Mouse (Mus musculus) B cell, adult 62 days (primary cell): Measurements from ENCODE around the gene Acvrl1. TPM values are rescaled to one million over a fixed set of nuclear protein-coding genes. Genes with fewer than 3 reads are reported as not detected.

Experiments used
- total RNA-seq: library from RNA; stranded (reverse); gene quantifications from 4 replicates; pipeline ENCODE4 v1.2.4, GENCODE M21; 2023

Acvrl1 gene
- total RNA-seq: 0.82 to 2.9 TPM (median 1.9 TPM) in 4 replicates

DNA sequence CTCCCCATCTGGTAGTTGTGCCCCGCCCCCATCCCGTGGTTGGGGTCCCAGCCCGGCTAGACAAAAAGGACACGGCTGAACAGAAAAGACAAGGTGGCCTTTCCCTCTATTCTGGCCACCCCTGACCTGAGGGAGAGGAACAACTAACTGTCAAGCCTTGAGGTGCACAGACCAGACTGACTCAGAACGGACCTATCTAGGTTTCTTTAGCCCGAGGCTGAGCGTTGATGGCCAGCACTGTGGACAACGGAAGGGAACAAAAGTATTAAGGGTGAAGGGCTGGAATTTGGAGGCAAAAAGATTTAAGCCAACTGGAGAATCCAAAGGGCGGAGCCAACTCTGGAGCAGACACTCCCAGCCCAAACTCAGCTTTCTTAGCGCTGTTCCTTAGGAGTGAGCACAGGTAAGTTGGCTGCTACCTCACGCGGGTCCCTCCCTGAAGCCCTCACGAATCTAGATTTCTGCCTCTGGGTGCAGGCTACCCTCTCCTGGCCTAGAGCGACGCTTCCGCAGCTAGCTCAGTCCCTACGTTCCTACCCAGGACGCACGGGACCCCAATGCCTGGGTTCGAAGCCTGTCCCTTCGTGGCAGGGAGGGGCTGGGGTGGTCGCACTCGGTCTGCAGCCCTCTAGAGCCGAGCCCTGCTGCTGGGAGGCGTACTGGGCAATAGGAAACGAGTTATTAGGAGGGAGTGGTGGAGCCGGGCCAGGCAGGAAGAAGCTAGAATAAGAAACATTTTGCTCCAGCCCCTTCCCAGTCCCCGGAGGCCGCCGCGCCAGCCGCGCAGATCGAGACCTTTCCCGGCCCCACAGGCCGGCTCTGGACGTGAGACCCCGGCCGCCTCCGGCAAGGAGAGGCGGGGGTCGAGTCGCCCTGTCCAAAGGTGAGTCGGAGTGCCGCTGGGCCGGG lies at the start of gene Acvrl1:
Gene Acvrl1 (plus strand): TSS at position 342 of the 909 bp plus-strand sequence.

DNA sequence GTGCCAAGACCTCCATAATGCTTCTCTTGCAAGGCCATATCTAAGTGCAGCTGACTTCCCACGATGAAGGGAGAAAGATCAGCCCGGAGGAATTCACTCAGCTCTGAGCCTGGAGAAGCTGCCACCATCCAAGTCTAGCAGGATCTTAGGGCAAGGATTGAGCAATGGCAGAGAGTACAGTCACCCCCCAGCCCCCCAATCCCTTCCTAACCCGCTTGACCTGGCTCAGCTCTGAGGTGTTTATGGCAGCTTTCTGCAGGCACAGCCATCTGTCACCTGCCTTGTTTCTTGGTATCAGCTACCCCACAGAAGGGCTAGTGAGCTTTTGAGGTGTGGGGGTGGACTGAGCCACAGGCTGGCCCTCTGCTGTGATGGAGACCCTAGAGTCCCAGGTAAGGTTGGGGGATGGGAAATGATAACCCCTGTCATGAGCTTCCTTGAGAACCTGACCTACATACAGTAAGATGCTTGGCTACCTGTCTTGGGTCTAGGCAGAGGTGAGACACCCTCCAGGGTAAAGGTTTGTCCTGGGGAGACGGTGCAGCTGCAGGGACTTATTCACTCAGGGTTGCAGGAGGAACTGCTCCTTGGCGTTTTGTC lies 12.7 kb upstream of the Acvrl1 start, which contains the start of gene Ankrd33:
Gene Ankrd33 (plus strand): TSS at position 245 of the 600 bp plus-strand sequence.

DNA sequence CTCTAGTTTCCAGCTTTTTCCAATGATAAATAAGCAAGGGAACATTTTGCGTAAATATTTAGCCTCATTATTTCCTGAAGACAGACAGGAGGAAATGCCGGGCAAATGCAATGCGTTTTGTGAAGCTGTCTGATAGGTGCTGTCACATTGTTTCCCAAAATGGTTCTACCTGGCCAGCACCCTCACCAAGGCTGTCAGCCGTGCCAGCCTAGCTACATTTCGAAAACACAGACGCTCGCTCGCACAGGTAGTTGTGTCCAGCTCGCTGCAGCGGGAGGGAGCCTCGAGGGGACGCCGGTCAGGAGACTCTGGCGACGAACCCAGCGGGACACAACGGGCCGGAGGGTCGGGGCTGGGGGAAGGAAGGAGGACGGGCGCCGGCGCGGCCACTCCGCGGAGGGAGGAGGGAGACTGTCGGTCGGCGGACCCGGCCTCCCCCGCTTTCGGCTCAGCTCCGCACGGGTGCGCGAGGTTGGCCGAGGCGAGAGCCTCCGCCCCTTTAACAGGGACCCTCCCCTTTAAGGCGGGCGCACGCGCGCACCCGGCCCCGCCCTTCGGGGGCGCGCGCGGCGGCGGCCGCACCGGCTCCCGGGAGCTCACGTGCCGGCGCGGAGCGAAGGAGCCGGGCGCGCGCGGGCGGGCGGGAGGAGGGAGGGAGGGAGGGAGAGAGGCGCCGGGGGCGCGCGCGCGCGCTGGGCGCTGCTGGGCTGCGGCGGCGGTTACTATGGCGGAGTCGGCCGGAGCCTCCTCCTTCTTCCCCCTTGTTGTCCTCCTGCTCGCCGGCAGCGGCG lies 45.3 kb downstream of the Acvrl1 start, which contains the start of gene Acvr1b:
Gene Acvr1b (plus strand): TSS at position 647 of the 791 bp plus-strand sequence.

Other genes with a start within 250 kb of the Acvrl1 start
- not detected in 4 replicates for gene Gm47841, start 81.1 kb upstream of the Acvrl1 start, total RNA-seq
- gene Fignl2, start 50.0 kb upstream of the Acvrl1 start, total RNA-seq: not detected in 4 replicates
- not detected in 4 replicates for gene Ankrd33, start 12.8 kb upstream of the Acvrl1 start, total RNA-seq
- 23.6 to 28.5 TPM (median 24.5 TPM) in 4 replicates for gene Acvr1b, start 45.5 kb downstream of the Acvrl1 start, total RNA-seq
- gene Grasp, start 95.7 kb downstream of the Acvrl1 start, total RNA-seq: 42.7 to 47.7 TPM (median 45.2 TPM) in 4 replicates
- gene Nr4a1, start 125.7 kb downstream of the Acvrl1 start, total RNA-seq: 576 to 657 TPM (median 622 TPM) in 4 replicates
- gene Atg101, start 155.8 kb downstream of the Acvrl1 start, total RNA-seq: 64.1 to 70.9 TPM (median 69.3 TPM) in 4 replicates
- 0.94 to 1.6 TPM (median 1.3 TPM) in 4 replicates for gene 6030408B16Rik, start 164.7 kb downstream of the Acvrl1 start, total RNA-seq
- gene Krt80, start 241.6 kb downstream of the Acvrl1 start, total RNA-seq: 0.19 to 0.33 TPM in 2 of 4 replicates, not detected in the others